Mouse (Mus musculus) liver, embryonic 13.5 days (tissue): ENCODE data around the gene Tnfsf8. TPM values are rescaled to one million over a fixed set of nuclear protein-coding genes. Genes with fewer than 3 reads are reported as not detected.

Experiments
- ATAC-seq: fragments of 200-750 bp; cut with Nextera tagmentation; 2 replicates; pipeline ENCODE4 v1.8.0; 2017; ENCODE audit warnings: low read depth, mild to moderate bottlenecking, moderate number of reproducible peaks, moderate library complexity
- DNase-seq: peaks from one replicate; pipeline ENCODE4 v3.0.0; 2022
- H3K27ac ChIP-seq: fragments of 300-500 bp; sonication (generic); 2 replicates; pipeline ENCODE4 v1.5.1; 2015; ENCODE audit warnings: moderate library complexity, mild to moderate bottlenecking, inconsistent platforms
- H3K27me3 ChIP-seq: fragments of 300-500 bp; sonication (generic); 2 replicates; pipeline ENCODE4 v1.6.1; 2015; ENCODE audit warnings: mild to moderate bottlenecking, inconsistent platforms
- H3K36me3 ChIP-seq: fragments of 300-500 bp; sonication (generic); 2 replicates; pipeline ENCODE4 v1.6.1; 2015; ENCODE audit warnings: mild to moderate bottlenecking, inconsistent platforms
- H3K4me1 ChIP-seq: fragments of 300-500 bp; sonication (generic); replicated peaks from 2 replicates; pipeline ENCODE4 v1.6.1; 2015; ENCODE audit warnings: inconsistent platforms
- H3K4me2 ChIP-seq: fragments of 300-500 bp; sonication (generic); 2 replicates; pipeline ENCODE4 v1.6.1; 2015; ENCODE audit warnings: inconsistent platforms, mild to moderate bottlenecking, moderate library complexity
- H3K4me3 ChIP-seq: fragments of 300-500 bp; sonication (generic); replicated peaks from 2 replicates; pipeline ENCODE4 v1.5.1; 2015; ENCODE audit warnings: mild to moderate bottlenecking, inconsistent platforms
- H3K9ac ChIP-seq: fragments of 300-500 bp; sonication (generic); 2 replicates; pipeline ENCODE4 v1.6.1; 2015; ENCODE audit warnings: mild to moderate bottlenecking, inconsistent platforms
- H3K9me3 ChIP-seq: fragments of 300-500 bp; sonication (generic); replicated peaks from 2 replicates; pipeline ENCODE4 v1.6.1; 2016; ENCODE audit warnings: inconsistent platforms
- whole genome bisulfite sequencing: fragments of 180-500 bp; shearing (Covaris S2); methylation state at CpG from one replicate; pipeline ENCODE4 v1.1.7; 2015; ENCODE audit not compliant: insufficient replicate concordance; 5-methylcytosine and 5-hydroxymethylcytosine counted together
- polyA plus RNA-seq: library from polyadenylated mRNA; unstranded; fragments of >200 nt; fragmentation: Nextera tagmentation; extraction: Ambion mirVana; gene quantifications from 2 replicates; pipeline ENCODE4 v1.2.1, GENCODE M21; 2015

Tnfsf8 gene
- polyA plus RNA-seq, 1 experiment from 2014 or later = not detected

DNA sequence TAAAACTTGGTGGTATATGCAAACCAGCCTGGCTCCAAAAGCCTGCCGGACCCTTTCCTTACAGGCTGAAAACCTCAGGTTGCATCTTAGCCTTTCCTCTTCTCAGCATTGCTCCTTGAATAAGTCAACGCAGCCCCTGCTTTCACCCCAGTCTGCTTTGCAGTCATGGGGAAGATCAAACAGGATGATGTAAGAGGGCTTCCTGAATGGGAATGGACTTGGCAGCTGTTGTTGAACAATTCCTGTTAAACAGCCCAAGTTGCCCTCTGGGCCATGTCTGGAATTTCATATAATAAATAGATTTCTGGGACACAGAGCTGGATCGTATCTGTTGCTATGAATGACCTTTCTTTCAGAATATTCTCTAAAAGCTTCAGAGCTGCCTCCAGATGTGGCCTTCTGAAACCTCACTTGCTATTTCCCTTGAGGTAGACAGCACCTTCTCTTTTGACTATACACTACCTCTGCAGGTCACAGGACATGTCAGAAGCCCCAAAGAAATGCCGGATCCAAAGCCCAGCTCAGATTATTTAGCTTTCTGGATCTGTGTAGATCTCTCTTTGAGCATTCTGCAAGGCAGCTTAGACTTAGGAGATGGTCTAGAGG is 1.0 kb upstream of the Tnfsf8 start:
- H3K4me1 ChIP-seq = no peaks in the 10 kb centered on the region
- H3K9ac ChIP-seq = no peak overlapping the region
- no peak overlapping the region for H3K4me3 ChIP-seq
- no peaks in the 10 kb centered on the region for H3K27me3 ChIP-seq
- DNase-seq (no peak), ATAC-seq (no peak)
- WGBS = 65% methylated on average over 4 of the region's 4 CpGs
- no peaks in the 10 kb centered on the region for H3K9me3 ChIP-seq
- no peak overlapping the region for H3K4me2 ChIP-seq
- H3K36me3 ChIP-seq = no peaks in the 10 kb centered on the region
- no peak overlapping the region for H3K27ac ChIP-seq

DNA sequence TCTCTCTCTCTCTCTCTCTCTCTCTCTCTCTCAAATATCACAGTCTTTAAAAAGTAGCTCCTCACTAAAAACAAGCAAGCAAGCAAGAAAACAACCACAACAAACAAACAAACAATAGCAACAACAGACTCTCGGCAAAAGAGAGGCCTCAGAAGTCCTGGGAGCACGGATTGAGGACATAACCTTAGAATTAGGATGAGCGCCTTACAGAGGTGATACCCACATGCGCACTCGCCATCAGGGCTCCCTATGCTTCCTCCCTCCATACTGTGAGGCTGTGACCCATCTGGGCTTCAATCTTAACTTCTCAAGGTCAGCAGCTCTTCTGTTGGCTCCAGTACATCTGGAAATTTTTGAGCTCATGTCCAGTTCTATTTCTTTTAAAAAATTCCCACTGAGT is 911 bp downstream of the Tnfsf8 start:
- Histone ChIP-seq H3K27me3 (no peaks in the 10 kb centered on the region), H3K9me3 (no peaks in the 10 kb centered on the region), H3K4me2 (no peak overlapping the region), H3K4me1 (no peaks in the 10 kb centered on the region), H3K4me3 (no peak overlapping the region), H3K27ac (no peak overlapping the region), H3K36me3 (no peaks in the 10 kb centered on the region), H3K9ac (no peak overlapping the region)
- 50% methylated on average over 5 of the region's 5 CpGs for WGBS
- DNase-seq (no peak), ATAC-seq (no peak)

DNA sequence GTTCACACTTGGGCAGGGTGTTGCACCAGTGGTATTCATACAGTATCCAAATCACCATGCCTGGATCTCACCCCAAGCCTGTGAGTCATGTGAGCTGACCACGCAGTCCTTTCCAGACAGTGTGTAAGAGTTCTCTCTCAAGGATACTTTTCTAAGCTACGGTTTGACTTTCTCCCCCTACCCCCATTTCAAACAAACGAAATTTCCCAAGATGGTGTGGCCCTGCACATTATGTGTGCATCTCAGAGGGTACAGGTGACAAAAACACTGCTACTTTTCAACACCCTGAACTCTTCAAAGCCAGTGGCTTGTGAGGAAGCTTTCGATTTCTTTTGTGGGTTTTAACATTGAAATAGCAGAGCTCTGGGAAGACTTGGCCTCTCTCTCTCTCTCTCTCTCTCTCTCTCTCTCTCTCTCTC is 1.4 kb downstream of the Tnfsf8 start:
- no peak for ATAC-seq
- no peak for DNase-seq
- 45% methylated on average over 4 of the region's 4 CpGs for WGBS
- Histone ChIP-seq H3K4me3 (no peak overlapping the region), H3K36me3 (no peaks in the 10 kb centered on the region), H3K4me1 (no peaks in the 10 kb centered on the region), H3K9ac (no peak overlapping the region), H3K4me2 (no peak overlapping the region), H3K9me3 (no peaks in the 10 kb centered on the region), H3K27me3 (no peaks in the 10 kb centered on the region), H3K27ac (no peak overlapping the region)

DNA sequence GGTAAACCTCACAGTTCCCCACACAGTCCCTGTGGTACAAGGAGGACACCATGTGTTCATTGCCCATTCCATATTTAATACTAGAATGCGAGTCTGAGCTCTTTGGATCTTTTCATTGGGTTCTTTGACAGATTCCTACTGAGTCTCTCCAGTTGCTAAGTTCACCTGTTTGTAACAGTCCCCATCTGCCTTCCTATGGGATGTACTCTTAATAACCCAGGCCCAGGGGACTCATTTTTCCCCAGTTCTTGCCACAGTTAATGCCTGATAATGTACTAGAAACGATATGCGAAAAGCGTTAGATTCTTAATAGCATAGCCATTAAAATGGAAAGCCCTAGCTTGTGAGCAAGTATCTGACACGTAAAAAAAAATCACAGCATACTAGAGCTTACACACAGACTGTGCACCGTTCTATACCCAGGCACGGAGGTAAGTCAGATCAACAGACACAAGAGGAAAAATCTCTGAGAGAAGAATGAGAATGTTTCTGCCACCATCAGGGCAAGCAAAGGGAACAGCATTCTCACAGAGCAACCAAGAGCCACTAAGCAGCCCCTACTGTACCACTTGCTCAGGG is 2.4 kb downstream of the Tnfsf8 start:
- Histone ChIP-seq H3K27me3 (no peaks in the 10 kb centered on the region), H3K4me1 (no peaks in the 10 kb centered on the region), H3K36me3 (no peaks in the 10 kb centered on the region), H3K27ac (no peak overlapping the region), H3K9ac (no peak overlapping the region), H3K4me2 (no peak overlapping the region), H3K4me3 (no peak overlapping the region), H3K9me3 (no peaks in the 10 kb centered on the region)
- no peak for ATAC-seq
- DNase-seq = no peak
- WGBS = 65% methylated on average over 7 of the region's 7 CpGs

DNA sequence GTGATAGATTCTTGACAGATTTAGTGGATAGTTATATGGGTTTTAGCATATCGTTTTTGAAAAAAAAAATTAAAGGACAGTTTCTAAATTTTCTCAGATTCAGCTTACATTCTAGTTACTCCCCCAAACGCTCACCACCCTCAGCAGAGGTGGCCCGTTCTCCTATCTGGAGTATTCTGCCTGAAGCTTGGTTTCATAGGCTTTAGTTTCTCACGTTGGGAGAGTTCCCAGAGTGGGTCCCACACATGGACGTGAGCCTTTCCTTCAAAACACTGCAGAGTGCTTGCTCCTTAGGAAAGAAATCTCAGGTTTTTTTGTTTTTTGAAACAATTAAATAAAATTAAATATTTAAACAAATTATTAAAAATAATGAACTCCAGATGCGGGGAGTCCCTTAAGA is 4.4 kb downstream of the Tnfsf8 start:
- no peak for DNase-seq
- no peak overlapping the region for H3K4me3 ChIP-seq
- H3K4me1 ChIP-seq = no peaks in the 10 kb centered on the region
- no peak overlapping the region for H3K9ac ChIP-seq
- H3K27me3 ChIP-seq = no peaks in the 10 kb centered on the region
- no peaks in the 10 kb centered on the region for H3K9me3 ChIP-seq
- no peaks in the 10 kb centered on the region for H3K36me3 ChIP-seq
- 59% methylated on average over 6 of the region's 6 CpGs for WGBS
- no peak for ATAC-seq
- H3K27ac ChIP-seq = no peak overlapping the region
- H3K4me2 ChIP-seq = no peak overlapping the region

DNA sequence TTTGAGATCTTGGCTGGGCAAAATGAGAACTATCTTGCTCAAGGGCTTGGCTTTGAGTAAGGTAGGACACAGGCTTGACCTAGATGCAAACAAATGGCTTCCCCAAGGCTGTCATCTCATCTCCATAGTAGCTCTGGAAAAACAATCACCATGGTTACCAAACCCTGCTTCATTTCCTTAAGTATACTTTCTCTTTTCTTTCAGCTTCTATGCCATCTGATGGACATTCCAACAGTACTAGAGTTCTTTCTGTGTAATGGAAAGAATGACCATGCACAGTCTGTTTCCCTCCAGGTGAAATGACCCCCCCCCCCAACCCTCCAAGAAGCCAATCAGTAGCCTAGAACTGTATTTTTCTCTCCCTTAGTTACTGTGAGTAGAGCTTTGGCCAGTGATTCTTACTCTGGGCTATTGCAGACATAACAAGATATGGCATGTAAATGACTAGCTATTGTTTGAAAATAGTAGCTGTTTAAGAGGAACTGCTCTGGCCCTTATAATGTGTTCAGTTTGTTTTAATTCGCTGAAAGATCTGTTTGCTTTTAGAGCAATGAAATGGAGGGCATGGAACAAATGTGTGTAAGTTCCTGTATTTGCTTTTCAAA is 7.3 kb downstream of the Tnfsf8 start:
- no peak overlapping the region for H3K27ac ChIP-seq
- H3K27me3 ChIP-seq = no peaks in the 10 kb centered on the region
- no peak overlapping the region for H3K4me3 ChIP-seq
- ATAC-seq = no peak
- H3K9ac ChIP-seq = no peak overlapping the region
- WGBS = 59% methylated on average over 1 of the region's 1 CpGs
- H3K9me3 ChIP-seq = no peaks in the 10 kb centered on the region
- no peak overlapping the region for H3K4me2 ChIP-seq
- H3K36me3 ChIP-seq = no peaks in the 10 kb centered on the region
- no peaks in the 10 kb centered on the region for H3K4me1 ChIP-seq
- DNase-seq = no peak

DNA sequence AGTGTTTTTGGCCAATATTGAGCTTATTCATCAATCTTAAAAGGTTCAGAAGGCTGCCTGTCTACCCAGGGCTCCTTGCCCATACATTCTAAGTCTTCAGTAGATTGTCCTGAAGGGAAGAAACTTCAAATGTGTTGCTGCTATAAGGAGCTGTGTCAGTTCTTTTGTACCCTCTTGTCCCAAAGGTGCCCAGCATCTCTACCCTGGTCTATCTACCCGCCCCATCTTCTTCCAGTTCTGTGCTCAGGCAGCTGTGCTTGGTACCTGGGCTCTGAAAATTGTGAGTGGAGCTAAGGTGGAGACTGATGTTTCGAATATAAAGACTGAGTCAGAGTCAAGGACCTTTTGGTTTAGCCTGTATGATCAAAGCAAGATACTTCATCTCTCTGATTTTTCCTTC is 11.1 kb downstream of the Tnfsf8 start:
- no peaks in the 10 kb centered on the region for H3K36me3 ChIP-seq
- no peak overlapping the region for H3K4me3 ChIP-seq
- no peaks in the 10 kb centered on the region for H3K27me3 ChIP-seq
- ATAC-seq (no peak), DNase-seq (no peak)
- no peak overlapping the region for H3K9ac ChIP-seq
- H3K27ac ChIP-seq = no peak overlapping the region
- no peaks in the 10 kb centered on the region for H3K4me1 ChIP-seq
- H3K9me3 ChIP-seq = no peaks in the 10 kb centered on the region
- 54% methylated on average over 2 of the region's 2 CpGs for WGBS
- H3K4me2 ChIP-seq = no peak overlapping the region

DNA sequence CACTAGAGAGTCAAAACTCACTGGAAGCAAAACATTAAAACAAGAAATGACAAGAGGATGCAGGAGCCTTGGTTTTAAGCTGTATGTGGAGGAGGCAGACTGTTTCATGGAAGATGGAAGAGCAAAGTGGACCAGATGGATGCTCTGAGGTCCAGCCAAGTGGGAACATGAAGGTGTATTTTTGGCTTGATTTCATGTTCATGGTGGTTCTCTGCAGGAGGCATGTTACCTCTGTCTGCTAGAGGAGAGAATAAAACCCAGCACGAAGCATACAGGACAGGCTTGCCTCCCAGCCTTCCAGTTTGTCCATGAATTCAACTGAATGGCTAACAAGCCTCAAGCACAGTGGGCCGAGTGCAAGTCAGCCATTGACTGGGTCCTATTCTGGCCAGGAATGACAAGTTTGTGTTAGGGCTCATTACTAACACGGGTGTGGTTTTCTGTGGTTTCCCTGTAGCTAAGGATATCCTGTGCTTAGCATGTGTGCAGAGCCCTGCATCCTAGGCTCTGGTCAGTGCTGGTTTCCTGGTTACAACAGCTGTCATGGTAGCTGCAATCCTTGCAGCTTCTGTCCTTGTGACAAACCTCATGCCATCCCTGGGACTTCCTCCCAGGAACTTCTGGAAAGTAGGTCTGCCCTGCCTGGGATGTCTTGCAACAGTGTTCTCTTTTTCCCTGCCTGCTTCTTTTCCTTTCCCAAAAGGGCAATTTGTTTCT is 14.1 kb downstream of the Tnfsf8 start:
- no peaks in the 10 kb centered on the region for H3K4me1 ChIP-seq
- no peaks in the 10 kb centered on the region for H3K9me3 ChIP-seq
- DNase-seq (no peak), ATAC-seq (no peak)
- no peak overlapping the region for H3K9ac ChIP-seq
- H3K4me3 ChIP-seq = no peak overlapping the region
- H3K27me3 ChIP-seq = no peaks in the 10 kb centered on the region
- 22% methylated on average over 3 of the region's 3 CpGs for WGBS
- H3K27ac ChIP-seq = no peak overlapping the region
- no peak overlapping the region for H3K4me2 ChIP-seq
- H3K36me3 ChIP-seq = no peaks in the 10 kb centered on the region

DNA sequence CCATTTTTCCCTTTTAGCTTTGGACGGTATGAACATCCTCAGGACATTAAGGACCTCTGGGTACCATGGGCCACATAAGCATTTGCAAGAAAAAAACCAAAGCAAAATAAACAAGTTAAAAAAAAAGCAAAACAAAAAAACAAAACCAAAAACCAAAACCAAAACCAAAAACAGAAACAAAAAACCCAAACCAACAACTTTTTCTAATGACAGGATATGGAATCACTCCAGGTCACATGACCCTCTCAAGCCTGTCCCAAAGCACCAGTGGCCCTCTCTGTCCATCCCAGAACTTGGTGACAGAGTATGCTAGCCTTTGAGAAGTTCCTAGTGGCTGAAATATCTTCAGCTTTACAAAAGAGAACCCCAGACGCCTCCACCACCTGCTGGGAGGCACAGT is 15.4 kb downstream of the Tnfsf8 start:
- H3K27ac ChIP-seq = no peak overlapping the region
- H3K36me3 ChIP-seq = no peaks in the 10 kb centered on the region
- H3K4me1 ChIP-seq = no peaks in the 10 kb centered on the region
- 45% methylated on average over 2 of the region's 2 CpGs for WGBS
- DNase-seq = no peak
- no peak overlapping the region for H3K4me2 ChIP-seq
- H3K9ac ChIP-seq = no peak overlapping the region
- no peaks in the 10 kb centered on the region for H3K27me3 ChIP-seq
- ATAC-seq = no peak
- H3K4me3 ChIP-seq = no peak overlapping the region
- H3K9me3 ChIP-seq = no peaks in the 10 kb centered on the region

DNA sequence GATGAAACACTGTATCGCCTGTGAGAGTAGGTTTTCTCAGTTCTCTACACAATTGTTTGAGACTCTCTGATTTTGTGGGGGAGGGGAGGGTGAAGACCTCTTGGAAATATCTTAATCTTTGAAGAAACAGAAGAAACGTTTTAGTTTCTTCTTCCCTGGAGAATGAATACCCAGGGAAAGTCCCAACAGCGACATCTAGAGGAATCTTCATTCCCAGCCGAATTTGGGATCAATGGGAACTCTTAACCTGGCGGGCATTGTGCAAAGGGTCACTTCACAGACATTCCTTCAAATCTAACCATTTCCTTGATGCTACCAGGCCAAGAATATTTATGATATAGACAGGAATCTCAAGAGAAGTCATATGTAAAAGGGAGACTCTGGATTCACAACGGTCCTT is 17.2 kb downstream of the Tnfsf8 start:
- H3K4me3 ChIP-seq = no peak overlapping the region
- no peak overlapping the region for H3K9ac ChIP-seq
- no peaks in the 10 kb centered on the region for H3K36me3 ChIP-seq
- DNase-seq (no peak), ATAC-seq (no peak)
- 25% methylated on average over 6 of the region's 6 CpGs for WGBS
- no peak overlapping the region for H3K27ac ChIP-seq
- no peaks in the 10 kb centered on the region for H3K4me1 ChIP-seq
- H3K4me2 ChIP-seq = no peak overlapping the region
- H3K9me3 ChIP-seq = no peaks in the 10 kb centered on the region
- no peaks in the 10 kb centered on the region for H3K27me3 ChIP-seq

DNA sequence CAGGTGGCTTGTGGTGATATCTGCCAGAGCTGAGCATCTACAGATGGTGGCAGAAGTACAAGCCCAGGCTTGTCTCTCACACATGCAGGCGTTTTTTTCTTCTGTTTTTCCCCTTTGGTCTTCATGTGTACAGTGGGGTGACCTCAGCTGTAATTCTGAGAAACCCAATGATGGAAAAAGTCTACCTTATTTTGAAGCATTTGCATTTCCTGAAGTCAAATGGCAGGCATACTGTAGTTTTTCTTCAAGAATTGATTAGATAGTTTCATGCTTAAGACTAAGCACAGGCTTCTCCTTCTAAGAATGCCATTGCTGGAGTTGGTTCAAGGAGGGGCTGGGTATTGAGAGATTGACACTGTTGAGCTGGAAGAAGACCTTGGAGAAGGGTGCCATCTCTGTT is 18.9 kb downstream of the Tnfsf8 start:
- Histone ChIP-seq H3K9ac (no peak overlapping the region), H3K9me3 (no peaks in the 10 kb centered on the region), H3K27me3 (no peaks in the 10 kb centered on the region), H3K4me2 (no peak overlapping the region), H3K27ac (no peak overlapping the region), H3K4me3 (no peak overlapping the region), H3K4me1 (no peaks in the 10 kb centered on the region), H3K36me3 (no peaks in the 10 kb centered on the region)
- ATAC-seq = no peak
- 18% methylated on average over 1 of the region's 1 CpGs for WGBS
- no peak for DNase-seq
